8 mouse cellular contexts compared by ENCODE assay signal in genomic region chr2:27441767-27442707, GRCm38 (mm10). TPM values are rescaled to one million over a fixed set of nuclear protein-coding genes. Genes with fewer than 3 reads are reported as not detected.
DNase-seq lines count a peak whose midpoint lies in the region; ATAC-seq and TF ChIP-seq lines count a peak whose summit lies in the region.

Brd3os (plus strand) TSS chr2:27442324.

- H3K4me1 ChIP-seq in hindbrain, embryonic 10.5 days (replicated peaks) = peaks cover 21% of the 10 kb centered on the region
- H3K4me1 ChIP-seq in lung, postnatal 0 days (ENCODE audit: insufficient read depth, low read depth, low read length) = no peaks in the 10 kb centered on the region

- H3K27me3 ChIP-seq in hindbrain, embryonic 10.5 days (ENCODE audit: insufficient read depth, poor library complexity, severe bottlenecking) = no peaks in the 10 kb centered on the region
- no peaks in the 10 kb centered on the region for H3K27me3 ChIP-seq in lung, postnatal 0 days (replicated peaks; ENCODE audit: insufficient read depth, low read length)

- H3K9me3 ChIP-seq in hindbrain, embryonic 10.5 days = no peaks in the 10 kb centered on the region
- H3K9me3 ChIP-seq in lung, postnatal 0 days (ENCODE audit: low read length) = no peaks in the 10 kb centered on the region

- peak within 1 kb of the TSS; percentile 79 for H3K4me3 ChIP-seq in hindbrain, embryonic 10.5 days
- H3K4me3 ChIP-seq in lung, postnatal 0 days (ENCODE audit: low read depth, low read length) = peak within 1 kb of the TSS; percentile 40

- DNase-seq in MN1 (ENCODE audit: low spot score) = peak; percentile 97
- peak; percentile 96 for DNase-seq in cerebellum, adult 9-10 months
- DNase-seq in hindbrain, embryonic 10.5 days (ENCODE audit: low spot score) = peak; percentile 99
- peak; percentile 98 for DNase-seq in layer of hippocampus, adult 9-11 months
- peak; percentile 99 for DNase-seq in lung, postnatal 0 days (ENCODE audit: low spot score)
- peak; percentile 90 for DNase-seq in ovary, postnatal 14 days (ENCODE audit: low spot score)
- peak; percentile 73 for DNase-seq in thymus, postnatal 14 days

- H3K9ac ChIP-seq in lung, postnatal 0 days (replicated peaks; ENCODE audit: low read depth) = peak within 1 kb of the TSS; percentile 38; the same call in 1 of the 2 replicates

- peak; percentile 89 for ATAC-seq in frontal cortex, adult (ENCODE audit: low TSS enrichment)
- peak; percentile 92 for ATAC-seq in lung, postnatal 0 days

- no peak for TF ChIP-seq EP300 in lung, postnatal 0 days (IDR thresholded peaks at IDR 0.05)

- H3K27ac ChIP-seq in hindbrain, embryonic 10.5 days = peak within 1 kb of the TSS; percentile 90
- H3K27ac ChIP-seq in lung, postnatal 0 days (ENCODE audit: low read length) = no peak within 1 kb of the TSS

- H3K4me2 ChIP-seq in lung, postnatal 0 days (replicated peaks; ENCODE audit: low read depth, low read length) = peak within 1 kb of the TSS; percentile 64

- 3% methylated on average over 36 of the region's 36 CpGs for WGBS in hindbrain, embryonic 10.5 days
- WGBS in lung, postnatal 0 days = 2% methylated on average over 35 of the region's 36 CpGs

- peaks cover 33% of the 10 kb centered on the region for H3K36me3 ChIP-seq in hindbrain, embryonic 10.5 days
- H3K36me3 ChIP-seq in lung, postnatal 0 days (ENCODE audit: insufficient read depth, low read length) = peaks cover 15% of the 10 kb centered on the region; the same call in 1 of the 2 replicates

- TF ChIP-seq CTCF in lung, postnatal 0 days (IDR thresholded peaks at IDR 0.05) = no peak

RNA-seq across cellular contexts. Expression of gene Brd3os, which starts in this region (rescaled TPM):
- polyA plus RNA-seq in hindbrain, embryonic 10.5 days (2016; fragmentation: Nextera tagmentation; extraction: Ambion mirVana) = 9.9 and 16.5 TPM in 2 replicates
- 3.4 and 3.8 TPM in 2 replicates for polyA plus RNA-seq in lung, postnatal 0 days (2015; fragmentation: Nextera tagmentation; extraction: Ambion mirVana)
